In genomic region chr12:54232996-54233603, GRCm38 (mm10) we compare ENCODE assay signal across 27 mouse cellular contexts. TPM values are rescaled to one million over a fixed set of nuclear protein-coding genes. Genes with fewer than 3 reads are reported as not detected.
DNase-seq lines count a peak whose midpoint lies in the region; ATAC-seq lines count a peak whose summit lies in the region.
"Had no signal": no experiment of that assay in that cellular context is flagged by ENCODE, and none has a peak within 500 bp of the region (broad histone marks: within the 10 kb centered on the region; RNA-seq: fewer than 3 reads in every experiment).

No protein-coding gene starts in this region.

- ATAC-seq in hindbrain, embryonic 16.5 days: no peak
- peak; percentile 63; the same call in 1 of the 2 replicates for ATAC-seq in embryonic facial prominence, embryonic 14.5 days (ENCODE audit: low read depth)
- ATAC-seq: CD4-positive, CD25-positive, alpha-beta regulatory T cell, adult 4 months; intestine, postnatal 0 days had no signal

- WGBS in hindbrain, embryonic 10.5 days: 50% methylated on average over 7 of the region's 7 CpGs
- 35% methylated on average over 7 of the region's 7 CpGs for WGBS in hindbrain, embryonic 16.5 days
- 45% methylated on average over 7 of the region's 7 CpGs for WGBS in embryonic facial prominence, embryonic 14.5 days

- H3K36me3 ChIP-seq in hindbrain, embryonic 10.5 days: no peaks in the 10 kb centered on the region
- no peaks in the 10 kb centered on the region for H3K36me3 ChIP-seq in hindbrain, embryonic 16.5 days (ENCODE audit: control insufficient read depth, insufficient read depth, low read length)
- H3K36me3 ChIP-seq in embryonic facial prominence, embryonic 14.5 days (ENCODE audit: control insufficient read depth, insufficient read depth, low read length): no peaks in the 10 kb centered on the region
- H3K36me3 ChIP-seq: embryonic facial prominence, embryonic 15.5 days; heart, embryonic 15.5 days; hindbrain, embryonic 13.5 days; limb, embryonic 13.5 days; lung, embryonic 15.5 days had no signal

- peaks cover 21% of the 10 kb centered on the region for H3K4me1 ChIP-seq in hindbrain, embryonic 10.5 days (replicated peaks)
- H3K4me1 ChIP-seq in hindbrain, embryonic 16.5 days (ENCODE audit: control insufficient read depth, insufficient read depth, low read depth, low read length): no peaks in the 10 kb centered on the region
- no peaks in the 10 kb centered on the region for H3K4me1 ChIP-seq in embryonic facial prominence, embryonic 14.5 days (ENCODE audit: control insufficient read depth, insufficient read depth, low read length)
- H3K4me1 ChIP-seq: embryonic facial prominence, embryonic 15.5 days; lung, embryonic 15.5 days had no signal

- H3K4me3 ChIP-seq in hindbrain, embryonic 10.5 days: no peak overlapping the region
- H3K4me3 ChIP-seq in hindbrain, embryonic 16.5 days (ENCODE audit: low read length): no peak overlapping the region
- H3K4me3 ChIP-seq in embryonic facial prominence, embryonic 14.5 days (ENCODE audit: low read depth, low read length): no peak overlapping the region
- H3K4me3 ChIP-seq: embryonic facial prominence, embryonic 15.5 days; heart, embryonic 15.5 days; hindbrain, embryonic 13.5 days; limb, embryonic 13.5 days; lung, embryonic 15.5 days had no signal

- peak; percentile 16 for DNase-seq in embryo, embryonic 11 days
- no peak for DNase-seq in embryo, embryonic 10 days (ENCODE audit: low spot score)
- peak; percentile 21 for DNase-seq in hindbrain, embryonic 10.5 days (ENCODE audit: low spot score)
- peak; percentile 12 for DNase-seq in NIH3T3 (ENCODE audit: low read depth)
- DNase-seq in embryonic facial prominence, embryonic 14.5 days (ENCODE audit: low spot score): peak; percentile 60
- no peak for DNase-seq in spleen, postnatal 4 days (ENCODE audit: low spot score in 2 of 2)
- DNase-seq in cerebellum, adult 11-12 months: no peak
- DNase-seq: cerebellum, adult 9-10 months; cerebellum, postnatal 36 days; gastrocnemius, postnatal 10 days; heart, postnatal 36 days; kidney, adult 9 months; kidney, postnatal 14 days; layer of hippocampus, adult 9-11 months; spleen, adult 18-20 months; thymus, adult 2 months; thymus, postnatal 4 days had no signal

- H3K27me3 ChIP-seq in hindbrain, embryonic 10.5 days (ENCODE audit: insufficient read depth, poor library complexity, severe bottlenecking): no peaks in the 10 kb centered on the region
- no peaks in the 10 kb centered on the region for H3K27me3 ChIP-seq in hindbrain, embryonic 16.5 days (replicated peaks; ENCODE audit: control insufficient read depth, insufficient read depth, low read length)
- H3K27me3 ChIP-seq in embryonic facial prominence, embryonic 14.5 days (replicated peaks; ENCODE audit: control insufficient read depth, insufficient read depth, low read length): no peaks in the 10 kb centered on the region
- H3K27me3 ChIP-seq: embryonic facial prominence, embryonic 15.5 days; heart, embryonic 15.5 days; hindbrain, embryonic 13.5 days; limb, embryonic 13.5 days; lung, embryonic 15.5 days had no signal

- peak overlapping the region; percentile 46 for H3K27ac ChIP-seq in hindbrain, embryonic 10.5 days
- no peak overlapping the region for H3K27ac ChIP-seq in hindbrain, embryonic 16.5 days (ENCODE audit: low read depth, low read length)
- 0 out of 2 replicates have a peak overlapping the region, but pooled peaks have one; percentile 2 for H3K27ac ChIP-seq in embryonic facial prominence, embryonic 14.5 days (replicated peaks; ENCODE audit: low read depth, low read length)
- H3K27ac ChIP-seq: embryonic facial prominence, embryonic 15.5 days; heart, embryonic 15.5 days; hindbrain, embryonic 13.5 days; limb, embryonic 13.5 days; lung, embryonic 15.5 days had no signal

- no peak overlapping the region for H3K9ac ChIP-seq in hindbrain, embryonic 16.5 days (ENCODE audit: low read depth, low read length)
- H3K9ac ChIP-seq in embryonic facial prominence, embryonic 14.5 days (ENCODE audit: low read depth, low read length): no peak overlapping the region
- H3K9ac ChIP-seq: embryonic facial prominence, embryonic 15.5 days; heart, embryonic 15.5 days; hindbrain, embryonic 13.5 days; limb, embryonic 13.5 days; lung, embryonic 15.5 days had no signal

- no peak overlapping the region for H3K4me2 ChIP-seq in hindbrain, embryonic 16.5 days (ENCODE audit: low read length)
- H3K4me2 ChIP-seq in embryonic facial prominence, embryonic 14.5 days (ENCODE audit: low read depth, low read length): no peak overlapping the region
- H3K4me2 ChIP-seq: embryonic facial prominence, embryonic 15.5 days; heart, embryonic 15.5 days; hindbrain, embryonic 13.5 days; limb, embryonic 13.5 days; liver, embryonic 11.5 days; lung, embryonic 15.5 days; midbrain, embryonic 11.5 days had no signal

- peaks cover 11% of the 10 kb centered on the region; the same call in 1 of the 2 replicates for H3K9me3 ChIP-seq in hindbrain, embryonic 10.5 days
- peaks cover 3% of the 10 kb centered on the region; the same call in 1 of the 2 replicates for H3K9me3 ChIP-seq in hindbrain, embryonic 16.5 days (ENCODE audit: control insufficient read depth, low read length)
- 0 out of 2 replicates have a peak, but pooled peaks cover 10% of the 10 kb centered on the region for H3K9me3 ChIP-seq in embryonic facial prominence, embryonic 14.5 days (ENCODE audit: control insufficient read depth, low read length)
- H3K9me3 ChIP-seq: embryonic facial prominence, embryonic 15.5 days; heart, embryonic 15.5 days; lung, embryonic 15.5 days had no signal

RNA-seq across cellular contexts. Expression of gene Egln3, which starts 29.4 kb away (rescaled TPM):
- polyA plus RNA-seq in hindbrain, embryonic 10.5 days (2016; fragmentation: Nextera tagmentation; extraction: Ambion mirVana): 4.6 and 5.9 TPM in 2 replicates
- polyA plus RNA-seq in hindbrain, embryonic 16.5 days (2015; fragmentation: Nextera tagmentation; extraction: Ambion mirVana): 7.4 and 7.6 TPM in 2 replicates
- 12.0 and 16.5 TPM in 2 replicates for polyA plus RNA-seq in embryonic facial prominence, embryonic 14.5 days (2014; fragmentation: Nextera tagmentation; extraction: Ambion mirVana)

Comparison
In these comparisons a context has a peak if more than half of its experiments do, and no peak if none do; other contexts are left out.
1. DNase-seq: peak in embryo, embryonic 11 days (single experiment), hindbrain, embryonic 10.5 days (single experiment), NIH3T3 (single experiment) and embryonic facial prominence, embryonic 14.5 days (single experiment); none in embryo, embryonic 10 days (single experiment), spleen, postnatal 4 days (0 of 2) and cerebellum, adult 11-12 months (single experiment).